Comparison of ENCODE assay signal across 10 mouse cellular contexts in genomic region chr10:12874577-12875277, GRCm38 (mm10). TPM values are rescaled to one million over a fixed set of nuclear protein-coding genes. Genes with fewer than 3 reads are reported as not detected.
A peak's percentile ranks its signal among the peaks of the same experiment; 100 is the strongest.
DNase-seq lines count a peak whose midpoint lies in the region; ATAC-seq and TF ChIP-seq lines count a peak whose summit lies in the region.
"Had no signal": no experiment of that assay in that cellular context is flagged by ENCODE, and none has a peak within 500 bp of the region (broad histone marks: within the 10 kb centered on the region; RNA-seq: fewer than 3 reads in every experiment).

No protein-coding gene starts in this region.

- peak; percentile 81 for DNase-seq in 3T3-L1 (ENCODE audit: low read depth, low spot score)
- peak; percentile 58 for DNase-seq in lung, postnatal 36 days
- no peak for DNase-seq in hindbrain, embryonic 10.5 days (ENCODE audit: low spot score)
- no peak for DNase-seq in forebrain, embryonic 10.5 days (ENCODE audit: extremely low spot score, low spot score)
- no peak for DNase-seq in cerebellum, adult 9-11 months
- DNase-seq: cerebellum, postnatal 14 days had no signal

- H3K36me3 ChIP-seq in C2C12 (ENCODE audit: control insufficient read depth, insufficient read depth): no peaks in the 10 kb centered on the region
- H3K36me3 ChIP-seq in hindbrain, embryonic 10.5 days: no peaks in the 10 kb centered on the region
- no peaks in the 10 kb centered on the region for H3K36me3 ChIP-seq in forebrain, embryonic 10.5 days (replicated peaks)
- H3K36me3 ChIP-seq: lung, embryonic 15.5 days had no signal

- H3K4me1 ChIP-seq in hindbrain, embryonic 10.5 days (replicated peaks): peaks cover 14% of the 10 kb centered on the region
- H3K4me1 ChIP-seq in forebrain, embryonic 10.5 days: peaks cover 14% of the 10 kb centered on the region

- no peak overlapping the region for H3ac ChIP-seq in C2C12 (ENCODE audit: control insufficient read depth, insufficient read length, low read depth)

- no peak overlapping the region for H3K4me3 ChIP-seq in C2C12 (ENCODE audit: insufficient read depth, poor library complexity, severe bottlenecking)
- no peak overlapping the region for H3K4me3 ChIP-seq in hindbrain, embryonic 10.5 days
- H3K4me3 ChIP-seq in forebrain, embryonic 10.5 days: no peak overlapping the region
- H3K4me3 ChIP-seq: heart, adult 2 months; lung, embryonic 15.5 days had no signal

- no peaks in the 10 kb centered on the region for H3K27me3 ChIP-seq in C2C12 (ENCODE audit: control insufficient read depth, insufficient read depth, insufficient read length)
- no peaks in the 10 kb centered on the region for H3K27me3 ChIP-seq in hindbrain, embryonic 10.5 days (ENCODE audit: insufficient read depth, poor library complexity, severe bottlenecking)
- H3K27me3 ChIP-seq in forebrain, embryonic 10.5 days (ENCODE audit: poor library complexity, severe bottlenecking): peaks cover 23% of the 10 kb centered on the region
- H3K27me3 ChIP-seq: lung, embryonic 15.5 days had no signal

- no peaks in the 10 kb centered on the region for H3K79me2 ChIP-seq in C2C12 (ENCODE audit: control insufficient read depth, insufficient read depth)

- H3K9me3 ChIP-seq in hindbrain, embryonic 10.5 days: no peaks in the 10 kb centered on the region
- H3K9me3 ChIP-seq in forebrain, embryonic 10.5 days: no peaks in the 10 kb centered on the region
- H3K9me3 ChIP-seq: lung, embryonic 15.5 days had no signal

- ATAC-seq in erythroblast, adult 5-6 weeks (replicated peaks; ENCODE audit: low FRiP score, poor library complexity, severe bottlenecking): peak; percentile 81

- H3K79me3 ChIP-seq in C2C12 (ENCODE audit: low read depth): no peaks in the 10 kb centered on the region

- TF ChIP-seq CTCF in C2C12 (IDR thresholded peaks at IDR 0.05; ENCODE audit: control insufficient read depth, insufficient read depth, insufficient read length): no peak

- 76% methylated on average over 8 of the region's 8 CpGs for WGBS in hindbrain, embryonic 10.5 days
- 84% methylated on average over 8 of the region's 8 CpGs for WGBS in forebrain, embryonic 10.5 days

- no peak overlapping the region for H3K27ac ChIP-seq in hindbrain, embryonic 10.5 days
- no peak overlapping the region for H3K27ac ChIP-seq in forebrain, embryonic 10.5 days
- H3K27ac ChIP-seq: heart, adult 2 months; lung, embryonic 15.5 days had no signal

TF ChIP-seq in C2C12, 6 proteins besides CTCF, POLR2A, EP300 and RAD21:
- TF ChIP-seq MYOG (IDR thresholded peaks at IDR 0.05; ENCODE audit: control insufficient read depth, extremely low read depth, insufficient read length) (no peak), CEBPB (IDR thresholded peaks at IDR 0.05; ENCODE audit: low read depth) (peak; percentile 50), FOSL1 (IDR thresholded peaks at IDR 0.05; ENCODE audit: insufficient read depth, low read length, poor library complexity, severe bottlenecking) (no peak), USF1 (IDR thresholded peaks at IDR 0.05; ENCODE audit: low read depth) (no peak), MAX (IDR thresholded peaks at IDR 0.05) (no peak), MYOD1 (IDR thresholded peaks at IDR 0.05; ENCODE audit: control insufficient read depth, insufficient read length, low read depth) (no peak)

RNA-seq across cellular contexts. Expression of gene Utrn, which starts 5.6 kb away (rescaled TPM):
- polyA plus RNA-seq in C2C12 (2012; fragmentation: generic; extraction: Trizol): 10.5 TPM
- 25.5 and 40.7 TPM in 2 replicates for total RNA-seq in erythroblast, adult 5-6 weeks (2015; ENCODE audit: low replicate concordance)
- 46.3 and 46.7 TPM in 2 replicates for total RNA-seq in erythroblast, adult 5-6 weeks (2017; ENCODE audit: low replicate concordance)
- 38.7 and 52.9 TPM in 2 replicates for polyA plus RNA-seq in hindbrain, embryonic 10.5 days (2016; fragmentation: Nextera tagmentation; extraction: Ambion mirVana)
- polyA plus RNA-seq in forebrain, embryonic 10.5 days (2016; fragmentation: Nextera tagmentation; extraction: Ambion mirVana): 40.8 and 44.3 TPM in 2 replicates

Comparison
In these comparisons a context has a peak if more than half of its experiments do, and no peak if none do; other contexts are left out.
1. DNase-seq: peak in 3T3-L1 (single experiment) and lung, postnatal 36 days (single experiment); none in hindbrain, embryonic 10.5 days (single experiment), forebrain, embryonic 10.5 days (single experiment) and cerebellum, adult 9-11 months (single experiment).